Mouse (Mus musculus) adipocyte (in vitro differentiated cells): ENCODE data around the gene Olfr1450.
"Not testable (repeated sequence)": the region's sequence is repeated elsewhere in the genome, so short reads cannot be mapped to it uniquely, and the experiment has no call there.

Experiments
- DNase-seq: peaks from one replicate; pipeline ENCODE4 v3.0.0-alpha.2; 2016; ENCODE audit warnings: low spot score

Gene Olfr1450

GRCm38 (mm10) chr19:12949958-12950357 is at the start of gene Olfr1450:
TSS of gene Olfr1450 (plus strand) at chr19:12950258.
- DNase-seq: no peak

DNA sequence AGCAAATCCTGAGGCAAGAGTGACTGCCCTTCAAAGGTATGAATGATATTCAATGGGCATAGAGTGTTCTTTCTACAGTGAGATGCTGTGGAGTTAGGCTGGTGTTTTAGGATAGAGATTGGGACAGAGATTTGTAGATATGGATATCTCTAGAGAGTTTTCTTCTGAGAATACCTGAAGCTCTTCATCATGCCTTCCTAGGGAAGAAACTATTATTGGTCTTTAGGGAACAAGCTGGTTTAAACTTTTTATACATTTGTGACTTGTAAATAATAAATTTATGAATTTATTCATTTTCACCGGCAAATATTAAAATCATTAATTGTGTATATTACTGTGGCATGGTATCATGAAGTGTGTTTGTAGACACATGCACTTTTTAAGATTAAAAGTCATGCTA is 46.4 kb upstream of the Olfr1450 start, which contains the start of gene Olfr1447:
TSS of gene Olfr1447 (minus strand) at position 101 of the 400 bp plus-strand sequence.
- no peak for DNase-seq

DNA sequence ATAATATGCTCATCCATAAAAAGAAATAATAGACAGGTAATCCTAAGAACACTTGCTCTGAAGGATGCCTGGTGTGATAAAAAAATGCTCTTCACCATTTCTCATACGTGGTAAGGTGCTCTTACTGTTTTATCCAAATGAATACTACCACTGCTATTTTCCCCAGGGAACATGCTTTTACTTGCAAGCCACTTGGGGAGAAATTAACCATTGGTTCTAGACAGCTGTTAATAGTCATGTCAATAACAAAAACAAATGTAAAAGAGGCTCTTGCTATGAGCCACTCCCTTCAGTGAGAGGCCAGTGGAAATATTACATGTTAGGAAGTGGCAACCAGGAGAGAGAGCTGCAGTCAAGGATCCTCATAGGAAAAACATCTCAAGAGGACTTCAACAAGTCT is 25.7 kb upstream of the Olfr1450 start, which contains the start of gene Olfr1448:
TSS of gene Olfr1448 (minus strand) at position 101 of the 400 bp plus-strand sequence.
- no peak for DNase-seq

DNA sequence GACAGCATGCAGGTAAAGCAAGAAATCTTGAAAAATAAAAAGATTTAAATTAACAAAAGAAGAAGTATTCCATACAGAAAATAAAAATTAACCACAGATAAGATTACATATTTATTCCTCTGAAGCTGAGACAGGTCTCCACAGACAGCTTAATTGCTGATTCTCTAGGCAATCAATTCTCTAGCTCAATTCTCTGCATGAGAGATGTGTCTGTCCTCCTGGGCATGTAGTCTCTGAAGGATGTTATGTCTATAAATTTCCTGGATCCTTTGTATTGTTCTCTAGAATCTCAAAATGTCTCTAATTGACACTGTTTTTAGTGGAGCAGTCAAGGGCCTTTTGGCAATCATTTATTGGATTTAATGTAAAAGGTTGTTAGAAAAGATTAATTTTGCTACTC is 19.5 kb upstream of the Olfr1450 start, which contains the start of gene Olfr1449:
TSS of gene Olfr1449 (plus strand) at position 301 of the 400 bp plus-strand sequence.
- no peak for DNase-seq

GRCm38 (mm10) chr19:12970082-12970481 is 20.0 kb downstream of the Olfr1450 start:
- DNase-seq: not testable (repeated sequence)

DNA sequence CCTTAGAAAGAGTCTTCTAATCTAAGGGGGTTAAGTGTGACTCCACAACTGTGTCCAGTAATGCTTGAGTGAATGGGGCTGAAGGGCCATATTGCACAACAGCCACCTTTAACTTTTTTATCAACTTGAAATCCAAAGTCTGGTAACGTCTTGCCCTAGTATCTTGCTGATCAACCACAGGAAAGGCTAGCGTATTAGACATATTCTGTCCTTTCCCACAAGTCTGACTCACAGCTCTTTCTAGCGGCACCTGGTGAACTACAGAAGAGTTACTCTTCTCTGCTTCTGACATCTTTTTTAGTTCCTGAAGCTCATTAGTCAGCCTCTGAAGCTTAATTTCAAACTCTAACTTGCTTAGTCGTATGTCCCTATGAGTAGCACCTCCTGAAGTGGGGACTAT is 42.3 kb downstream of the Olfr1450 start:
- not testable (repeated sequence) for DNase-seq

DNA sequence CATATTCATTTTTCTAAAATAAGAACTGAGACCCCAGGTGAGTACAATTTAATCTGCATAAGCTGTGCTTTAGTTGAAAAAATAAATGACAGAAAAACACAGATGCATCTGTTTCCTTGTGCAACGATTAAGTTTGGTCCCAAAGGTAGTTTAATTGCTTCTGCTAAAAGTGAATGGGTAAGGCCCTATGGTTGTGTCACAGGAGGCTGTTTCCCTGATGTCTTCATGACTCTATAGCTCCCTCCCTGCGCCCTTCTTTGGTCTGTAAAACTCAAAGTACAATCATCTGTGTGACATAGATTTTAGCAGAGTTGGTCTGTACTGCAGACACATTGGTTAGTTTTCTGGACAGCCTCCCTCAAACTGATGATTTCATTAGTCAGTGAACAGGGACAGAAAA is 44.7 kb downstream of the Olfr1450 start, which contains the start of gene Olfr1451:
TSS of gene Olfr1451 (plus strand) at position 301 of the 400 bp plus-strand sequence.
- DNase-seq: no peak
